Mouse (Mus musculus) limb, embryonic 11.5 days (tissue): Measurements from ENCODE around the gene Frat2. TPM values are rescaled to one million over a fixed set of nuclear protein-coding genes. Genes with fewer than 3 reads are reported as not detected.

ENCODE experiments used
- ATAC-seq: fragments of 200-750 bp; cut with Nextera tagmentation; 2 replicates; pipeline ENCODE4 v1.8.0; 2017; ENCODE audit warnings: low read depth; ENCODE audit not compliant: insufficient number of reproducible peaks, low FRiP score, low TSS enrichment
- DNase-seq: peaks from one replicate; pipeline ENCODE4 v3.0.0-alpha.2; 2015; ENCODE audit warnings: low spot score
- H3K27ac ChIP-seq: fragments of 300-500 bp; sonication (generic); replicated peaks from 2 replicates; pipeline ENCODE4 v1.5.1; 2014; ENCODE audit warnings: low read depth, mild to moderate bottlenecking, low read length
- H3K27me3 ChIP-seq: fragments of 300-500 bp; sonication (generic); 2 replicates; pipeline ENCODE4 v1.6.1; 2014; ENCODE audit warnings: mild to moderate bottlenecking, low read length, mixed read lengths; ENCODE audit not compliant: control insufficient read depth, insufficient read depth
- H3K36me3 ChIP-seq: fragments of 300-500 bp; sonication (generic); 2 replicates; pipeline ENCODE4 v1.6.1; 2014; ENCODE audit warnings: mild to moderate bottlenecking, low read length, moderate library complexity, mixed read lengths; ENCODE audit not compliant: control insufficient read depth, insufficient read depth
- H3K4me1 ChIP-seq: fragments of 300-500 bp; sonication (generic); 2 replicates; pipeline ENCODE4 v1.6.1; 2014; ENCODE audit warnings: low read length, mixed read lengths; ENCODE audit not compliant: control insufficient read depth, insufficient read depth
- H3K4me2 ChIP-seq: fragments of 300-500 bp; sonication (generic); 2 replicates; pipeline ENCODE4 v1.6.1; 2014; ENCODE audit warnings: low read depth, mild to moderate bottlenecking, moderate library complexity; ENCODE audit not compliant: severe bottlenecking
- H3K4me3 ChIP-seq: fragments of 300-500 bp; sonication (generic); 2 replicates; pipeline ENCODE4 v1.5.1; 2014; ENCODE audit warnings: low read depth, low read length
- H3K9ac ChIP-seq: fragments of 300-500 bp; sonication (generic); 2 replicates; pipeline ENCODE4 v1.6.1; 2014; ENCODE audit warnings: mild to moderate bottlenecking, low read length
- H3K9me3 ChIP-seq: fragments of 300-500 bp; sonication (generic); 2 replicates; pipeline ENCODE4 v1.6.1; 2016; ENCODE audit warnings: low read length; ENCODE audit not compliant: control insufficient read depth
- WGBS: fragments of 180-500 bp; shearing (Covaris S2); extraction: QIAGEN DNeasy Blood & Tissue Kit; methylation state at CpG from one replicate; pipeline ENCODE4 v1.1.7; 2014; 5-methylcytosine and 5-hydroxymethylcytosine counted together
- polyA plus RNA-seq: library from polyadenylated mRNA; unstranded; fragments of >200 nt; fragmentation: Nextera tagmentation; extraction: Ambion mirVana; gene quantifications from 2 replicates; pipeline ENCODE4 v1.2.1, GENCODE M21; 2014

Frat2 gene
- polyA plus RNA-seq, 1 experiment from 2014 or later = 2.4 TPM

GRCm38 (mm10) chr19:41822589-41822988, 25.3 kb downstream of the Frat2 start:
- no peak overlapping the region for H3K4me2 ChIP-seq
- H3K36me3 ChIP-seq = no peaks in the 10 kb centered on the region
- H3K9me3 ChIP-seq = no peaks in the 10 kb centered on the region
- no peak for DNase-seq
- H3K4me3 ChIP-seq = no peak overlapping the region
- H3K27me3 ChIP-seq = no peaks in the 10 kb centered on the region
- H3K9ac ChIP-seq = no peak overlapping the region
- ATAC-seq = no peak
- no peak overlapping the region for H3K27ac ChIP-seq
- 93% methylated on average over 1 of the region's 1 CpGs for WGBS
- H3K4me1 ChIP-seq = no peaks in the 10 kb centered on the region

DNA sequence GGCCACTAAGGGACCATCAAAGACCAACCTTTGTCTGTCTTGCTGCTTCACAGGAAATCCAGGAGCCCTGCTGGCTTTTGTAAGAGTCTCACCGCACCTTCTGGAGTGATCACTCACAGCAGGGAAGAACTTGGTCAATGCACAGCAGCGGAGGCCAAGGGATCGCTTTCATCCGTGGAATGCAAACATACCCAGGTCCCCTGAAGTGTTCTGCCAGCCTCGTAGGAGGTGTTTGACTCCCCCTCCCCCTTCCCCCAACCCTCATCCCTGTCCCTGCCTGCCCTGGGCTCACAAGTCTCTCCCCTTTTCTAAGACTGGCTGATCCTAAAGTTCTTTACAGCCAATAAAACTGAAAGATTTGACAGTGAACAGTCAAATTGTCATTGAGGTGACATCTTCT, 26.5 kb downstream of the Frat2 start:
- DNase-seq (no peak), ATAC-seq (no peak)
- Histone ChIP-seq H3K36me3 (no peaks in the 10 kb centered on the region), H3K9ac (no peak overlapping the region), H3K27me3 (no peaks in the 10 kb centered on the region), H3K27ac (no peak overlapping the region), H3K4me3 (no peak overlapping the region), H3K9me3 (no peaks in the 10 kb centered on the region), H3K4me2 (no peak overlapping the region), H3K4me1 (no peaks in the 10 kb centered on the region)
- WGBS = 12% methylated on average over 5 of the region's 5 CpGs

DNA sequence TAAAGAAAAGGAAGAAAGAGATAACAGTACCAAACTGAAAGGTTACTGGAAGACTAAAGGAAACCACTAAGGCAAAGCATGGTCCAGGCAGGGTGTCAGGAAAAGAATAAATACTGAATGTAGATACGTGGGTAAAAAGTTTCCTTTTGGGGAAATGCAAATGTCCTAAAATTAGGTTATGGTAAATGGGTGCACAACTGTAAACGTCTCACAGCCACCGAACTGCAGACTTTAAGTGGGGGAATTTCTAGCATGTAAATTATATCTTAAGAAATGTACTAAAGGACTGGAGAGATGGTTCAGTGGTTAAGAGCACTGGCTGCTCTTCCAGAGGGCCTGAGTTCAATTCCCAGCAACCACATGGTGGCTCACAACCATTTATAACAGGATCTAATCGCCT, 29.2 kb downstream of the Frat2 start:
- Histone ChIP-seq H3K9ac (no peak overlapping the region), H3K9me3 (no peaks in the 10 kb centered on the region), H3K4me2 (no peak overlapping the region), H3K27ac (no peak overlapping the region), H3K27me3 (no peaks in the 10 kb centered on the region), H3K4me1 (no peaks in the 10 kb centered on the region), H3K4me3 (no peak overlapping the region), H3K36me3 (no peaks in the 10 kb centered on the region)
- WGBS = 86% methylated on average over 4 of the region's 4 CpGs
- ATAC-seq (no peak), DNase-seq (no peak)

- Histone ChIP-seq H3K27me3 (no peaks in the 10 kb centered on the region), H3K4me1 (no peaks in the 10 kb centered on the region), H3K4me2 (no peak overlapping the region), H3K27ac (no peak overlapping the region; the same call in 1 of the 2 replicates), H3K9me3 (no peaks in the 10 kb centered on the region), H3K4me3 (no peak overlapping the region), H3K36me3 (no peaks in the 10 kb centered on the region), H3K9ac (no peak overlapping the region)
- DNase-seq = no peak
- WGBS = 52% methylated on average over 10 of the region's 10 CpGs
- ATAC-seq = no peak
These were observed 30.6 kb downstream of the Frat2 start for GRCm38 (mm10) chr19:41817325-41817724.

- no peak for DNase-seq
- Histone ChIP-seq H3K4me1 (no peaks in the 10 kb centered on the region), H3K27me3 (no peaks in the 10 kb centered on the region), H3K27ac (no peak overlapping the region; the same call in 1 of the 2 replicates), H3K4me3 (no peak overlapping the region), H3K36me3 (no peaks in the 10 kb centered on the region), H3K4me2 (no peak overlapping the region), H3K9ac (no peak overlapping the region), H3K9me3 (no peaks in the 10 kb centered on the region)
- WGBS = 62% methylated on average over 5 of the region's 5 CpGs
- no peak for ATAC-seq
These were observed 31.0 kb downstream of the Frat2 start for GRCm38 (mm10) chr19:41816915-41817314.

- H3K9ac ChIP-seq = no peak overlapping the region
- 56% methylated on average over 5 of the region's 5 CpGs for WGBS
- H3K4me2 ChIP-seq = no peak overlapping the region
- no peak overlapping the region for H3K27ac ChIP-seq
- H3K9me3 ChIP-seq = no peaks in the 10 kb centered on the region
- H3K4me3 ChIP-seq = no peak overlapping the region
- H3K36me3 ChIP-seq = no peaks in the 10 kb centered on the region
- no peaks in the 10 kb centered on the region for H3K27me3 ChIP-seq
- no peak for ATAC-seq
- no peaks in the 10 kb centered on the region for H3K4me1 ChIP-seq
- DNase-seq = no peak
These were observed 31.5 kb downstream of the Frat2 start for GRCm38 (mm10) chr19:41816410-41816809.

GRCm38 (mm10) chr19:41813374-41813773, 34.6 kb downstream of the Frat2 start:
- H3K36me3 ChIP-seq = no peaks in the 10 kb centered on the region
- no peak overlapping the region for H3K4me3 ChIP-seq
- no peaks in the 10 kb centered on the region for H3K27me3 ChIP-seq
- no peaks in the 10 kb centered on the region for H3K4me1 ChIP-seq
- WGBS = 95% methylated on average over 4 of the region's 4 CpGs
- no peaks in the 10 kb centered on the region for H3K9me3 ChIP-seq
- ATAC-seq = no peak
- H3K9ac ChIP-seq = no peak overlapping the region
- no peak overlapping the region for H3K27ac ChIP-seq
- no peak for DNase-seq
- no peak overlapping the region for H3K4me2 ChIP-seq

DNA sequence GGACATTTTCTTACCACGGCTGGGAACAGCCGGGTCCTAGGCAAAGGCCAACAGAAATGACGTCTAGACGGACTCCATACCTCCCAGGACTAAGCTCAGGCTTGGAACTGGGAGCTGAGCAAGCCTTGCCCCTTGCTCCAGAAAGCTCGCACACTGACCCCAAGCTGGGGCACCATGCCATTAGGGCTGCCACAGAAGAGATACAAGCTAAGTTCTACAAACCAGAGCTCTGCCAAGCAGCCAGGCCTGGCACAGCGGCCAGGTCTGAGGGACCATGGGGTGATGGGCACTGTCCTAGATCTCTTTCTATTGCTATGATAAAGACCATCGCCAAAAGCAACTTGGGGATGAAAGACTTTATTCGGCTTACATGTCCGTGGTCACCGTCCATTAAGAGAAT, 35.4 kb downstream of the Frat2 start:
- Histone ChIP-seq H3K4me3 (no peak overlapping the region), H3K4me1 (no peaks in the 10 kb centered on the region), H3K27me3 (no peaks in the 10 kb centered on the region), H3K36me3 (no peaks in the 10 kb centered on the region), H3K4me2 (no peak overlapping the region), H3K27ac (no peak overlapping the region), H3K9me3 (no peaks in the 10 kb centered on the region), H3K9ac (no peak overlapping the region)
- ATAC-seq = no peak
- no peak for DNase-seq
- 91% methylated on average over 10 of the region's 10 CpGs for WGBS

DNA sequence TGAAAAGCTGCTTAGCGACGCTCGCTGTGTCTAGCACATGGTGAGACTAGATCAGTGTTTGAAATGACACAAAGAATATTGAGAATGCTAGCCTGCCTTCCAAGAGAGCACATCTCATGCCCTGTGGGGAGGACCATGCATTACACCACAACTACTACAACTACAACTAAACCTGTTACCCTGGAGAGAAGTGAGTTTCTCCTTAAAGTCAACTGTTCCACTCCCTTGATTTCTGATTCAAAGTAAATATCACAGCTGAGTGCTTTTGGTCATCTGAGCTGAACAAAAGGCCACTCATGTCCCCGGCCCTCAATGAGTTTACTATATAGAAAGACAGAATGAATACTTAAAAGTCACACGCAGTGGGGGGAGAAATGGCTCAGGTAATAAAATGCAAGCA, 37.9 kb downstream of the Frat2 start:
- no peak overlapping the region for H3K9ac ChIP-seq
- DNase-seq (no peak), ATAC-seq (no peak)
- H3K36me3 ChIP-seq = no peaks in the 10 kb centered on the region
- H3K9me3 ChIP-seq = no peaks in the 10 kb centered on the region; the same call in 1 of the 2 replicates
- H3K4me3 ChIP-seq = no peak overlapping the region
- H3K27me3 ChIP-seq = no peaks in the 10 kb centered on the region
- no peak overlapping the region for H3K4me2 ChIP-seq
- WGBS = 86% methylated on average over 5 of the region's 5 CpGs
- no peak overlapping the region for H3K27ac ChIP-seq
- no peaks in the 10 kb centered on the region for H3K4me1 ChIP-seq
